Mouse (Mus musculus) adrenal gland, postnatal 10 days (tissue): ENCODE measurements around the gene Kcnj14. TPM values are rescaled to one million over a fixed set of nuclear protein-coding genes. Genes with fewer than 3 reads are reported as not detected.
A peak's percentile ranks its signal among the peaks of the same experiment; 100 is the strongest.

Experiments used
- DNase-seq: peaks from one replicate; pipeline ENCODE4 v3.0.0; 2021; ENCODE audit warnings: mixed read lengths
- total RNA-seq, 2 experiments: library from RNA; stranded (reverse); gene quantifications; 2 replicates each; pipeline ENCODE4 v1.2.3; 2021

Kcnj14 gene
- total RNA-seq, 2 experiments from 2014 or later: 0.24 to 0.51 TPM

DNA sequence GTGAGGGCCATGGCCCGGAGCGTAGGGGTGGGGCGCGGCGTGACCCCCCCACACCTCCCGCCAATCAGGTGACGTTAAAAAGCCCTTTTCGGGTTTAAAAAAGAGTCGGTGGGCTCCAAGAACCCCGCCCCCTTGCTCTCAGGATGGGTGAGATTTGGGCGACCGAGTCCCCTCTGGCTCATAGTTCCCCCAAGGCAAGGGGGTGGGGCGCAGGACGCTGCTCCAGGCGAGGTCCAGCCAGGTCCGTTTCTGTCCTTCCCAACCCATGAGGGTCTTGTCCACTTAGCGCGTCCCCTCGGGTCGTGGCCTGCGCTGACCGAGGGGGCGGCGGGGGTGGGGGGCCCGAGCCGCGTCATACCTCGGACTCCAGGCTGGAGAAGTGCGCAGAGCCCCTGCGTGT, 7.8 kb upstream of the Kcnj14 start:
- no peak for DNase-seq

- DNase-seq: no peak
These were observed 6.5 kb upstream of the Kcnj14 start for GRCm38 (mm10) chr7:45831128-45831525.

DNA sequence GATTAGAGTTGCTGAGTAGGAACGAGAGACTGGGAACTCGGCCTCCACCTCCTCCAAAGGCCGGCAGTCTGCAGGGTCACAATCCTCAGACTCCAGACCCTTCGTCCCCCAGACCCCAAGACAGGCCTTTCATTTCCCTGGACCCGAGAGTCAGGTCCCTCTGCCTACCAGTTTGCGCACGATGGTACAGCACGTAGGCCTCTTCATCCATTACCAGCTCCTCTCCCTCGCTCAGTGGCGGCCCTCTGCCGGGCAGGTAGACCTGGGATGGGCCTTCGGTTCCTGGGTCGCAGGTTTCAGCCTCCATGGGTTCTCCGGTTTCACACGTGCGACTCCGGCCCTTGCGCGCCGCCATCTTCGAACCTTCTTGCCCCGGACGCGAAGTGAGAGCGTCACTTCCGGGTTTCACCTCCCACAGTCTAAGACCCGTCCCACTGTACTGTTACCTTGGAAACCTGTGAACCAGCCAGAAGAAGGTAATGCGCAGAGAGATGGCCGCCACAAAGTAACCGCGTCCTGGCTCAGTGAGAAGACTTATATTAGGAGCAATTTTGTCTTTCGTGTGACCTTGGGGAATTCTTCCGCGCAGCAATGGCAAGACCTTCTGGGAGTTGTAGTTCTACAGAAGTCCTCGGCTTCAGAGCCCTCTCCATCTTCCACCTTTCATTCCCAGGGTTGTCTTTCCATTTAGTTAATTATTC, 6.0 kb upstream of the Kcnj14 start, which contains the start of gene Grwd1:
Gene Grwd1 (minus strand): TSS at position 518 of the 701 bp plus-strand sequence.
- peak; percentile 90 for DNase-seq

- peak; percentile 51 for DNase-seq
These were observed 2.0 kb upstream of the Kcnj14 start for GRCm38 (mm10) chr7:45826631-45827030.

DNA sequence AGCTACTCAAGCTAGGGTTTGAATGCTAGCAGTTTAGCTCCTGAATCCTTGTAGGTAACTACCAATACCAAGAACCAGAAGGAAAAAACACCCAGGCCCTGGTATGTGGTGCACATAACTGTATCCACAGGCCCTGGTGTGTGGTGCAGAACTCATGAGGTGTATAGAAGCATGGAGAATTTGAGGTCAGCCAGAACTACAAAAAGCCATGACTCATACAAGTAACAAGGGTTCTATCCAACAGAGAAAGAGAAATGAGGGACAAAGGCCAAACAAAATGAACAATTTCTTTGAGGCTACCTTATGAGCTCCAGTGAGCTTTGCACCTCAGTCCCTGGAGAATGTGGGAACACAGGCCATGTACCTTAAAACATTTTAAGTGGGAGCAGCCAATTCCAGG, 3.7 kb downstream of the Kcnj14 start:
- no peak for DNase-seq

DNA sequence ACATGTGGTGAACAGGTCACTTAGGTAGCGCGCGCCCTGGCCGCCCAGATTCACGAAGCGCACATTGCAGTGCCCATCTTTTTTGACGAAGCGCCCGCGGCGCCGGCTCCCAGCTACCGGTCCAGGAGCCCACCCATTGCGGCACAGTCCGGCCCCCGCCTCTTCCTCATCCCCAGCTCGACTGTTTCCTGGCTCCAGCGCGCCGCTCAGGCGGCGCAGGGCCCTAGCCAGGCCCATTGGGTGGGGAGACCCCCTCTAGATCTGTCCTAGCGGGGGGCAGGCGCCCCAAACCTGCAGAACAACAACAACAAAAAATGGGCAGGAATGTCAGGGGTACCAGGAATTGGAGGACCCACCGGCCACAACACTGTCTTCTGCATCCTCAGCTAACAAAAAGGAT, 4.7 kb downstream of the Kcnj14 start:
- no peak for DNase-seq

DNA sequence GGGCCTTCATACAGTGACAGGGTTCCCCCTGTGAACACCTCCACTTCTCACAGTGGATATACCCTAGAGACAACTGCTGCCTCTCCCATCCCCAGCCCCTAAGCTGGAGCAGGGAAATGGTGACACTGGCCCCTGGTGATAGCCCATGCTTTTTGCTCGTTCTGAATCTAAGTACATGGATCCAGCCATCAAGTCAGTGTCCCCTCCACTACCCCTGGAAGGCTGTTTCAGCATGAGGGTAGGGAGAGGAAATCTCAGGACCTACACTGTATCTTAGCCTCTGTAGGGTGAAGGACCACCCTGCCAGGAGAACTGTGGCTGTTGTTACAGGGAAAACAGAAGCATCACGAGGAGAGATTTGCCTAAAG, 8.6 kb downstream of the Kcnj14 start:
- no peak for DNase-seq

- no peak for DNase-seq
These were observed 9.1 kb downstream of the Kcnj14 start for GRCm38 (mm10) chr7:45815323-45815983.

- DNase-seq: no peak
These were observed 9.7 kb downstream of the Kcnj14 start for GRCm38 (mm10) chr7:45814841-45815240.

DNA sequence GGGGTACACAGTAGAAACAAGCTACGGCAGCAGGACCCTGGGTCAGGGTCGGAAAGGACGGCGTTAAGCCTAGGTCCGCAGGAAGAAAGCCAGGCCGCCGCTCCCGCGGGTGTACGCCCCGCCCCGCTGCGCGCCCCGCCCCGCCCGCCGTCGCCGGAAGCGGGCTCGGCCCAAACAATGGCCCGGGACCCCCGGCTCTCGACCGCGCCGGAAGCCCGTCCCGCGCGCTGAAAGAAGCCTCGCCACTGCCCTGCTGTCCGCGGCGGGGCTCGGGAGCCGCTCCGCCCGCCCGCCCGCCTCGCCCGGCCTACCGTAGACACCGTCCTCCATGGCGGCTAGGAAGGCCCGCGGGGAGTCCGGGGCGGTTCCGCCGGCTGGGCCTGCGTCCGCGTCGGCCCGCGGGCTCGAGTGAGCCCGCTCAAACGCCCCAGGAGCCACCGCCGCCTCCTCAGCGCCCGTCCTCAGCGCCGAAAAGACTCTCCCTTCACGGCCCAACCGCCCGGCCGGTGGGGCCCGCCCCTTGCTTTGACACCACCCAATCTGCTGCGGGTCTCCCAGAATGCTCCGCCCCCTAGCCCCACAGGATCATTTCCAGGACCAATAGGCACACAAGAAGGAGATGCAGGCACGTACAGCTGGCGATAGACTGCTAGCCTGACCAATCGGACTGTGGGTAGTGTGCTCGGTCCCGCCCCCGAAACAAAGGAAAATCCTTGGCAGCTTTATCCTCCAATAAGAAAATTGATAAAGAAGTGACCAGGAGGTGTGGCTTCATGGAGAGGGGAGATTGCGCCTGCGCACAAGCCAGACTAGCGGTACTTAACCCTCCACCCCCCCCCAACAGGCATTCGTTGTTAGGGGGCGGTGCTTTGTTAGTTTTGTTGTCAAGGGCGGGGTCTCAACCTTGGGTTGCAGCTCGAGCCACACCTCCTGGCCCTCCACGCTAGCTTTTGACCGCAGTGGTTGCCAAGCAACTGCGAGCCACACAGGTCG, 10.5 kb downstream of the Kcnj14 start, which contains the start of gene Cyth2:
Gene Cyth2 (minus strand): TSS at position 795 of the 993 bp plus-strand sequence.
- DNase-seq: peak; percentile 98

- no peak for DNase-seq
These were observed 11.7 kb downstream of the Kcnj14 start for GRCm38 (mm10) chr7:45812921-45813320.

- DNase-seq: no peak
These were observed 15.1 kb downstream of the Kcnj14 start for GRCm38 (mm10) chr7:45809276-45810075.

GRCm38 (mm10) chr7:45808471-45808870, 16.1 kb downstream of the Kcnj14 start:
- no peak for DNase-seq

GRCm38 (mm10) chr7:45805941-45806340, 18.6 kb downstream of the Kcnj14 start:
- DNase-seq: no peak

GRCm38 (mm10) chr7:45802551-45802950, 22.0 kb downstream of the Kcnj14 start:
- DNase-seq: peak; percentile 62

GRCm38 (mm10) chr7:45801348-45801747, 23.2 kb downstream of the Kcnj14 start:
- DNase-seq: peak; percentile 96

- DNase-seq: peak; percentile 67
These were observed 23.9 kb downstream of the Kcnj14 start for GRCm38 (mm10) chr7:45800546-45801204.

- no peak for DNase-seq
These were observed 24.6 kb downstream of the Kcnj14 start for GRCm38 (mm10) chr7:45800001-45800400.

DNA sequence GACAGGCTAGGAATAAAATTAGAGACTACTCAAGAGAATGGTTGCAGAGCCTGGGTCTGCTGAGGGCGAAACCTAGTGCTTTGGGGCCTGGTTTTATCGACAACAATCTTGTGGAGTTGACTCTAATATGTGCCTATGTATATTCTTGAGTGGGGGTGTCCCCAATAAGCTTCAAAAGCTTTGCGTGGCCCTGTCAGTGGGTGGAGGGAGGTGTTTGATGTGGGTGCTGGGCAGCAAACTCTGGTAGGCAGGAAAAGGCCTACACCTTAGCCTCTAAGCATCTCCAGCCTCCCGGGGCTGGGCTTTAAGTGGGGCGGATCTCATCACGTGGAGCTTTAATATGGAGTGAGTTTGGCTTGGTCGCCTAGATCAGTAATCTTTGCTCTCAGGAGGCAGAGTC, 25.7 kb downstream of the Kcnj14 start:
- DNase-seq: no peak

DNA sequence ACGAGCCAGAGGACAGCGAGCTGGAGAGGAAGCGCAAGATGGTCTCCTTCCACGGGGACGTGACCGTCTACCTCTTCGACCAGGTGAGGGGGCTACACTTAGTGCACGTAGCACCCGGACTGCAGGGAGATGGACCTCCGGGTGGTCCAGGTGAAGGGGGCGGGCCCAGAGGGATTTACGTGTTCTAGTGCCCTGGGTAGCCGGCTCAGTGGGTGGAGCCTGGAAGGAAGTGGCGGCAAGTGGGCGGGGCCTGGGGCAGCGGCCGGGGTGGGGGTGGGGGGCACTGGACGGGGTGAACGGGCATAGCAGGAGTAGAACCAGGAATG, 26.1 kb downstream of the Kcnj14 start:
- DNase-seq: peak; percentile 40
